Mouse (Mus musculus) adrenal gland, adult 18-20 months (tissue): ENCODE measurements around the gene Prpf19. TPM values are rescaled to one million over a fixed set of nuclear protein-coding genes. Genes with fewer than 3 reads are reported as not detected.

Experiments used
- DNase-seq, 2 experiments: peaks; one replicate each; pipeline ENCODE4 v3.0.0; 2021 to 2022; ENCODE audit warnings: low spot score in 2 of 2
- long read RNA-seq, 2 experiments: library from polyadenylated mRNA; stranded (forward); transcript quantifications; one replicate each; pipeline ENCODE4 v2.0.0; 2021
- total RNA-seq, 2 experiments: library from RNA; stranded (reverse); gene quantifications; 1 replicate in 1 of 2; 2 replicates in 1 of 2; pipeline ENCODE4 v1.2.3; 2021

The Prpf19 gene
- total RNA-seq = 100 to 1,000 TPM; 120 to 168 TPM
- long read RNA-seq, experiment 1, transcript Prpf19-201 (16 exons, 2,134 nt) = major isoform, 11 of 13 reads
- long read RNA-seq, experiment 1, partial matches to known transcripts = 0 of 13 reads
- long read RNA-seq, experiment 1, other reads (novel, unspliced or antisense) = 2 of 13 reads
- long read RNA-seq, experiment 2, full-length matches to known transcripts = 20 of 33 reads
- long read RNA-seq, experiment 2, partial matches to known transcripts = 12 of 33 reads
- long read RNA-seq, experiment 2, other reads (novel, unspliced or antisense) = 1 of 33 reads

DNA sequence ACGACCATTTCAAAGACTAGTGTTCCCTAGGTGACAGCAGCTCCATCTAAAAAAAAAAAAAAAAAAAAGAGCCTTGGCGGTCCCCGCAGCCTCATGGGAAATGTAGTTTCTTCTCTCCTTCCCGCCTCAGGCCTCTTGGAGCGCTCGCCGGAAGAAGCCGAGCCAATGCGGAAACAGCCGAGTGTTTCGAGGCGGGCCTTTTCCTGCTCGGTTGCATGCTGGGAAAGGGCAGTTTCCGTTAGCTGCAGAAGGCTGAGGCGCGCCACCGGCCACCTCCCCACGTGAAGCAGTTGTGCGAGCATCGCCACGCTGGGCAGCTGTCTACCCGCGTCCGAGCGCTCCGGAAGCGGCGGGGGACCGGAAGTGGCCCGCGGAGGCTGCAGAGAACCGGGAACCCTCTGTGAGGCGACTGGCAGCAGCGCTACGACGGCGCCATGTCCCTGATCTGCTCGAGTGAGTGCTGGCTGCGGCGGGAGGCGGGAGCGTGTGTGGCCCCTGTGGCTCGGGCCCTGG is at the start of gene Prpf19:
Gene Prpf19 (plus strand): TSS at position 216 of the 513 bp plus-strand sequence.
- peak; percentile 92 for DNase-seq

DNA sequence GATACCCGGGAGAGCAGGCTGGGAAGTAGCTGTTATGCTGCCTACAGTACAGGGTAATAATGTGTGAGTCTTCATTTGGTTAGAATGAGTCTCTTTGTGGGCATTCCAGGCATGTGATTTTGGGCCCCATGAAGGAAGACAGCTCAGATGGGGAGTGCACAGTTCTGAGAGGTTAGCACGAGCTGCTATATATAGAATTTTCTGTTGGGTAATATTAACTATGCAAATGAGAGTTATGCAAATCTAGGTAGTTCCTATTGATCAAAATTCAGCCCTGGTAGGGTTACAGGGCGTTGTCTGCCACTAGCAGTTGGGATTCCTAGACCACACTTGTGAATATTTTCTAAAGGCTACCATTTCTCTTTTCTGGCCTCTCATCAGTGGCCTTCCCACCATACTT is 49.6 kb upstream of the Prpf19 start:
- DNase-seq = no peak

DNA sequence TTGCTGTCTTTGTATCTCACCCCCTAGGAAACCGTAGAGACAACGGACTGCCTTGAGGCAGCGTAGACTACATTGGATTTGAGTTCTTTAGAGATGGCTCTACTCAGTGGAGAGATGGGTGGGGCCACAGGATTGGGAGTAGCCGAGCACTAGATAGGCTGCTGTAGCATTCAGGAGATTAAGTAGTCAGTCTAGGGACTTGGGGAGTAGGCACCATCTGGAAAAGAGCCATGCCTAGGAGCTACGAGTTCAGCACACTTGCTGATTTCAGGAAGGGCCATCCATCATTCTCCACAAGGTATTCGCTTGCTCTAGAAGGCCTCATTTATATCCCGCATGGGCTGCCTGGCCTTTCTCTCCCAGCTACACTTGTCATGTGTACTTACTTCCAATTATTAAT is 48.9 kb upstream of the Prpf19 start:
- no peak for DNase-seq

DNA sequence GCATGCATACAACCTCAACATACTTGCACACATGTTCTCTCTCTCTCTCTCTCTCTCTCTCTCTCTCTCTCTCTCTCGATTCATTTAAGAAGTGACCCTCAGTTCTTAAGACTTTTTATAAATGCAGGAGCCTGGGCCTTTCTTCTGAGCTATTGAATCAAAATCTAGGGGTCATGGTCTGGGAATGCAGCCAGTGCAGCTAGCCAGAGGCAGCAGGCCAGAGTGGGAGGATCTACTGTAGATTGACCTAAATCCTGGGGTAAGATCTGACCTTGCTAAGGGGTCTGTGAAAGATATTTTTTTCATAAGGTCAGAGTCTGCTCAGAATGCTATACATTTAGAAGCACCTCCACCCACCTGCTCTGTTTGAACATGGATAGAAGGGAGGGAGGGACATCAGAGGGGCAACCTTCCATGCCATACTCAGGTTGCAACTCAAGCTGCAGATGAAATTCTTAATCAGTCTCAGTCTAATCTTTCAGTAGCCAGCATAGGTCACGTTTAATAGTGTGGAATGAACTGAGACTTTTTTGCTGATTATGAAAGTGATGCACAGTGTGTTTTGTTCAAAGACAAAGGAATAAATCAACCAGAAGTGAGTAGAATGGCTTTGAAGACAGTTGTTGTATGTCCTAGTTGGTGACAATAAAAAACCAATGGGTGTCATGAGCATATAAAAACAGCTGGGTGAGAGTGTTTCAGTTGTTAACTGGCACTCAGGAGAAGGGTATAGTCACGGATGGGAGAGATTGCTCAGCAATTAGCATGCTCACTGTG is 47.5 kb upstream of the Prpf19 start:
- DNase-seq = no peak

DNA sequence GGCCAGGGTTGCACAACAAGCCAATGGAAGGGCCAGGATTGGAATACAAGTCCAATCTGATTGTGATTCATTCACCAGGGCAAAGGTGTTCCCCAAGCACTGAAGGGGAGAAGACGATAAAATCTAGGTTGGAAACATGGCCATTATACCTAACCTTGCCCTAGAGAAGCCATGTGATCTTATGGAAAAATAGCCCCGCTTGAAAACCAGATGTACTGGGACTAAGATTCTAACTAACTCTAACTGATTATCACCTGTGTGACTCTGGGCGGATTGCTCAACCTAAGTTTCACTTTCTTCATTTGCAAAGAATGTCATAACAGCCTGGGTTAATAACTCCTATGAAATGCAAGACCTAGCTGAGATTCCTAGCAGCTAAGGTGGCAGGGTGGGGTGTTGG is 39.6 kb upstream of the Prpf19 start:
- DNase-seq = no peak

DNA sequence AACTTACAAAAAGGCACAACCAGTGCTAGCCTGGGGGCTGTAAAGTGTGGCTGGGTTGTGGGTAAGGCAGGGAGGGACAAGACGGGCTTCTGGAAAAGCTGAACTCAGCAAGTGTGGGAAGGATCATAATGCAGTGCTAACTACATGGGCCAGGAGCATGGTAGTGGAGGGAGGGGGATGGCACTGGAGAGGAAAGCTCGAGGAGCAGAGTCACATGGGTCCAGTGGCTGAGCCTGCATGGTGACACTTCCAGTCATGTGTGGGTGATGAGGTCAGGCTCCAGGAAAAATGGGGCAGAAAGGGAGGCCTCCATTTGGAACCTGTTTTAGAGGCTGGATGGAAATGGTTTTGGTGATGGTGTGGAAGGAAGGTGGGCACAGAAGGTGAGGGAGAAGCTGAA is 38.5 kb upstream of the Prpf19 start:
- DNase-seq = no peak

DNA sequence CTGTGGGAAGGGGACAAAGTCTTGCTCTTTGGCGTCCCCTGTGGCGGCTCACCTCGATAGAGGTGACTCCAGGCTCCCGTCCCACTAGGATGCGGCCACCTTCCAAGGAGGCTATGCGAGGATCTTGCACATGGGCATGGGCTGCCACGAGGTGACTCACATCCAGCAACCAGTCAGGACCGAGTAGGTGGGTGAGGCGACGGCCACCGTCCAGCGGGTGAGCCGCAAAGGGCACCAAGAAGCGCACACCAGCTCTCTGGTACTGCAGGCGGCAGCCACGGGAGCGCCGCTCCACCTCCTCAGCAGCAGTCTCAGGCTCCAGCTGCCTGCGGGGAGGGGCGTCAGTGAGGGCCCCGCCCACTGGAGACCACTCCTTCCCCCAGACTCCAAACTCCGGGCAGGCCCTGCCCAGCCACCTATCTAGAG is 34.9 kb upstream of the Prpf19 start:
- no peak for DNase-seq

DNA sequence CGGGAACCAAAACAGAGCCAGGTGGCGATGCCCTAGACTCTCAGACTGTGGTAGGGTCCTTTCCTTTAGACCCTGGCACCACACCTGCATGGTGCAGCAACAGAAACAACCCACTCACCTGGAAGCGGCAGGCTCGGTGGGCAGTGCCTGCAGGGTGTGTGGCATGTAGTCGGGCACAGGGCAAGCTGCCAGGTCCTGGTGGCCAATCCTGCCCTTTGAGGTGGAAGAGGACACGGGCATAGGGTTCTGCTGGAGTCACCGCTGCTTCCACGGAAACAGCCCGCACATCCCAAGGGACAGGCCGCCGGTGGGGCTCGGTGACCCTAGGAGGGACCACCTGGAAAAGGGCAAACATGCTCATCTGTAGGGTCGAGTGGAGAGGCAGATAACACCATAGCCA is 28.7 kb upstream of the Prpf19 start:
- DNase-seq = no peak

DNA sequence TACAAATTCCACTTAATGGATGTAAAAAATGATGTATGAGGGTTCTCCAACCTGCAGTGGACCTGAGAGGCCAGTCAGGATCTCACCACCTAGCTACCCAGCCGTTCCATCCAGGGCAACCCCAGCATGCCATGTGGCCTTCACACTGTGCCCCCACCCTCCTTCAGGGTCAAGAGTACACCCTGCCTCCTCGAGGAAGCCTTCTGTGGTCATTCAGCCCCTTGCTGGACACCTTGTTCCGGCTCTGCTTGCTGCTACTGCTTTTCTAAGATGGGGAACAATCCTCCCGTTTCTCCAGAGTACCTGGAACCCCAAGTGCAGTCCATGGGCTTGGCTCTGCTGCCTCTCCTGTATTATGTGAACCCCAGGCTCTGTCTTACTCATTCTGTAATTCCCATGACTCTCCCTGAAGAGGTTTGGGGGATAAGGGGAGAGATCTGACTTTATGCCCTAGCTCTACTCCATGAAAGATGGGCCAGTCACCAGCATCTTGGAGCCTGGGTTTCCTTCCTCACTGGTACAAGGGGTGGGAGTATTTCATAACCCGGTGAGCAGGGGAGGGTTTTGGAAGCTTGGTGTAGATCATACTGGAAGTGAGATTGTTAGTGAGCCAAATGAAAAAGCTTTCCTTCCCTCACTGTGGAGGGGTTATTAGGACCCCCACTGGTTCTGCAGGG is 26.9 kb upstream of the Prpf19 start:
- DNase-seq = no peak

DNA sequence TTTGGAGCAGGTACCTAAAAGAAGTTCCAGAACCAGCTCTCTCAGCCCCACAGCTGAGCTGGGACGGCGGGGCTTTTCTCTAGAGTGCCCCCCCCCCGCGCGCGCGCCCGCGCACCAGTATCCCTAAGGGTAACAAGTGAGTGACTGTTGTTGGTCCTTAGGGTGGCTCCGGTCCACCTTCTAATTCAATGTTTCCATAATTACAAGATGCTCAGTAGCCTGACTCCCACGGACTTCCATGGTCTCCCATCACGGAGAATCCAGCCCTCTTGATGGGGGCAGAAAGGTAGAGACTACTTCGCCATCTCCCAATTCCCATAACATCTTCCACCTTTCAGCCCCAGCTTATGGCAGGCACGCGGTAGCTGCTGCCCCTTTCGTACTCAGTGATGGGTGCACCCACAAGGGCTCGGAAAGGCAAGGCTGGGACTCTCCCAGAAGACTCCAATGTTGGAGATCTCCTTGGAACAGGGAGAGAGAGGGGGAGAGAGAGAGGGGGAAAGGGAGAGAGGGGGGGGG is 26.3 kb upstream of the Prpf19 start:
- no peak for DNase-seq

DNA sequence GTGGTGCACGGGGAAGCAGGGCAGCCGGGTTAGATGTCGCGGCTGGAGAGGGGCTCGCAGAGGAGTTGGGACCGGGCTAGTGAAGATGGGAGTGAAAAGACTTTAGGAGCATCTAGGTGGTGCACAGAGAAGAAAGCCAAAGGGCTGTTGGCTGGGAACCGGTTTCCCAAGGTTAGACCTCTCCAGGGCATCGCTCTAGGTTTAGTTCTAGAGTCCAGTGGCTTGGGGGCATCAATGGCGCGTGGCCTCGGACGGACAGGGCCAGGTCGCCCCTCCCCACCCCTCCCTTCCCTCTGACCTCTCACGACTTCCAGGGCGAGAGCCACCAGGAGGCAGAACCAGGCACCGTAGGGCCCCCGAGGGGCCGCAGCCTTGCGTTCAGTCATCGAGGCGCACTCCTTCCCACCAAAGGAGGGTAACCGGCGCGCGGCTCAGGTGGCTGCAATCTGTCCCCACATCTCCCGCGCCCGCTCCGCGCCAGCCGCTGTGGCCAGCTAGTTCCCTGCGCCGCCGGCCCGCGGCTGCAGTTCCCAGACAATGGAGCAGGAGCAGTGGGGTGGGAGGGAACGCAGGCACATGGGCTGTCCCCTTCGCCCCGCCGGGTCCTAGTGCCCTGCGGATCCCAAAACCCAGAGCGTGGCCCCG is 25.7 kb upstream of the Prpf19 start:
- DNase-seq = peak; percentile 71 to 75

DNA sequence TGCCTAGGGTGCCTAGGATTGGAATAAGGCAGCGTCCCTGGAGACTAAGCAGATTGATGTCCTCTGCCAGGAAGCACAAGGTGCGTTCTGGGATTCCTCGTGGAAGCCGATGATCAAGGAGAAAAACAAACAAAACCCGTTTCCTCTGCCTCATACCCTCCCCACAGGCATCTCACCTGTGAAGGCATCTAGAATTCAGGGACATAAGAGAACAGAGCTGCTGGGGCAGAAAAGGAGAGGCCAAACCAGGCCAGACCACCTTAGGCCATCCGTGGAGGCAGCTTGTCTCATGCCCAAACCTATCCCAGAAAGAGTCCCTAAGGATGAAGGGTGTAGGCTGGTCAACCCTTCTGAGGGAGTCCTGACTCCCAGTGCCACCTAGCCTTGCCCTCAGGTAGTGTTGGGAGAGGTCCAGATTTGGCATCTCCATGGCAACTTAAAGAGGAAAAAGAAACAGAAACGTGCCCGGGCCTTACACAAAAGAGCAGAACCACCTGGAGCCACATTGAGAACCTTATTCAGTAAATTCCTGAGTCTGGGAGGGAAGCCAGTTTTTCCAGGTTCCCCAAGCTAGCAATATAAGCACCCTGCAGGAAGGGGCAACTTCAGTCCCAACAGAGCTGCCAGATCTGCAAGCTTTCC is 25.0 kb upstream of the Prpf19 start, which contains the start of gene Tmem132a:
Gene Tmem132a (minus strand): TSS at position 55 of the 642 bp plus-strand sequence.
- no peak for DNase-seq

DNA sequence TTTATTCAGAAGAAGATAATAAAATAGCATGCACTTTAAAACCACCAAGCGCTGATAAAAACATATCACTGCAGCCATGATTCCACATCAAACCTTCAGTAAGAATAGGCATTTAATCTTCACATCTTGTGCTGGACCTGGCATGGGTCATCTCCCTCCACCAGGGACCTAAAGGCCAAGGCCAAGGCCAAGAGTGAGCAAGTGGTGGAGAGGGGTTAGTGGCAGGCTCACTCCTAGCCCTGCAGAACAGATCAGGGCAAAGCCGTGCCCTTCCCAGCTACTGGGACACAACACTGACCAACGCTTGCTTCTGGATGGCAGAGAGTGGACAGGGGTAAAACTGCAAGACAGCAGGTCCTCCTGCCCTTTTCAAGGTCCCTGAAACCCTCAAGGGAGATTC is 24.4 kb upstream of the Prpf19 start:
- peak in 1 of 2 experiments; percentile 35 for DNase-seq

DNA sequence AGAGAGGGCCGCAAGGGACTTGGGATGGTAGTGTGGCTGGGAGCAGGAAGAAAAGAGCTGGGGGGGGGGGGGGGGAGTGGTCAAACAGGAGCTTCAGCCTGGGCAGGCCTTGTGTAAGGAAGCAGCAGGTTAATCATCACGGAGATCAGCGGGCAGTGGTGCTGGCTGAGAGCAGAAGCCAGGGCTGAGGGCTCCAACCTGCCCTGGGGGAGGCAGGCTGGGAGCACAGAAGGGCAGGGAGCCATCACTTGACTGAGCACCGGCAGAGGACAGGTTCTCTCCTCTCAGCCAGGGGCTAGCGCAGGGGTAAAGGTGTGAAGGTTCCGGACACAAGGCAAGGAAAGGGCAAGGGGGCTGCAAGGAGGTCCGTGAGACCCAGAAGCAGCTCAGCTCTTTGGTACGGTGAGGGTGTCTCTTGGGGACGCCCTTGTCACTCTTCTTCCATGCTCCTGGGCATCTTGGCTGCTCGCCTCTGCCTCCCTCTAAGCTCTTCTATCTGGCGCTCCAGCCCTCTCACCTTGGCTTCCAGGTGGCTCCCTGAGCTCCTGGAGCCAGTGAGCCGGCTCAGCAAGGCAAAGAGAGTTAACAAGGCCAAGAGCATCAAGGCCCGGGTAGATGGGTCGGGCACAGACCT is 23.6 kb upstream of the Prpf19 start:
- no peak for DNase-seq

DNA sequence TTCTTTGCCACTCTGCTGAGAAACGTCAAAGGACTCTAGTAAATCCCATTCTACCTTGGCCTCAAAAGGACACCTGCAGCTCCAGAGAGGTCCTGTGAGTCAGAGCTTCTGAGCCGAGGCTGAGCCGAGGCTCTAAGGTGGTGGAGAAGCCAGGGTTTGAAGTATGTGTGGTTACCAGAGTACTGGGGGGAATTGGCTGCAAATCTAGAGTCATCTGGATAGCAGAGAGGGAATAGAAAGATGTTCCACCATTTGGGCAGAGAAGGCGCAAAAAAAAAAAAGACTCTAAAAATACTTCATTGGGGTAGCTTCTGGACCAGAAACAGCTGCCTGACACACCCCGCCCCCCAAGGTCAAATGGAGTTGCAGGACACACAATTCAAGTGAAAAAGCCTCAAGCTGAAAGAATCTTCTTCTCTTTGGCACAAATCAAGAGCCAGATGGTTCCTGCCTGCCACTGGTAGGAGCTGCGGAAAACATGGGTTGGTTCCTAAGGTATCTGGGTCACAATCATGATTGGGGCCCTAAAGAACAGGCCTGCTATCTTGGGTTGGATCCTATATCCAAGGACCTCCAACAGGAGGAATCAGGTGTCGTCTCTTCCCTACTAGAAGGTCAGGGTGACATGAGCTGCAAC is 16.7 kb upstream of the Prpf19 start:
- DNase-seq = no peak

DNA sequence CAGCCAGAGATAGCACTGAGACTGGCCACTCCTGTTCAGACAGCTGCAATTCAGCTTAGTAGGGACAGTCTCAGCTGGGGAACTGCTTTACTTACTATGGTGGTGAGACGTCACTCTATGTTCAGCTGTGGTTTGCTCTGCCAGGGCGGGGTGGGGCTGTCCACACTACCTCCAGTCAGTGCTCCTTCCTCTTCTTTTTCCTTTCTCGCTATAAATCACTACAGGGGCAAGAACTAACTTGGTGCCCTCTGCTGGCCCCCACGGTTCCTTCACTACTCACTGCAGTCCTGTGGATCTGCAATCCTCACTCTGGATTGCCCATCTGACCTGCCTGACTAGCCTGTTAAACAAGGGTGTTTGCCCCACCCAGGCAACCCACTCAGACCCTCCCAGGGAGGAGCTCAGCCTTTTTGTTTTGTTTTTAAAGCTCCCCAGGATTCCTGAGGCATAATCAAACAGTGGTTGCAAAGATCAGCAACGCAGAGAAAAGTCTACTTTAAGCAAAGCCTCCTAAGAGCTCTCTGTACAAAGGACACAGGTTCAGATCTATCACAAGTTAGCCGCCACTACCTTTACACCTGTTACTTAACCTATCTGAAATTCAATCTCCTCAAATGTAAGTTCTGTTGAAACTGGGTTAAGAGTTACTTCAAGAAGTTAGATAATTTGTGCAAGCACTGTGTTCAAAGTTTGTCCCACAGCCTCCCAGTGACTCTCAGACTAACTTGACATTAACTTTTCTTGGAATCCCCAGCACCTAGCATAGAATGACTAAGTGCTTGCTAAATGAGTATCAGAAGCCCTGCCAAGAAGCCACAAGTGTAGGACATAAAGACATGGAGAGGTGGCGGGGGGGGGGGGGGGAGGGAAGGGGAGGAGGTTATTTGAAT is 14.7 kb upstream of the Prpf19 start:
- DNase-seq = no peak

DNA sequence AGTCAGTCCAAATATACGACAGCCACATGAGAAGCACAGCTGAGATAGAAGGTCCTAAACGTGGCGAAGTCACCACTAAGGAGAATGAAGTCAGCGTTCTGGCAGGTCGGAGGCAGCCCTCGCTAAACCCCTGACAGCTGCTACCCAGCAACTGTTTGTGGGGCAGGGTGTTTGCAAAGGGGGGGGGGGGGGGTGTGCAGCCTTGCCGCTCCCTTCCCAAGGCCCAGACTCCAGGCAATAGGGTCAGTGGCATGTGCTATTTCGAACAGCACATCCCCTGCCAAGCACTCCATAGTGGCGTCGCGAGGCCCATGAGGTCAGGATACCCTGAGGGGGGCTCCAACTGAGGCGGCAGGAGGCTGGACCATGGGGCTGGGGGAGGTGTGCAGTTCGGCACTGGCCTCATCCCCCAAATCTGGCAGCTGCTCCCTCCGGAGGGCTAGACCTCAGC is 14.0 kb upstream of the Prpf19 start:
- DNase-seq = peak in 1 of 2 experiments; percentile 31

DNA sequence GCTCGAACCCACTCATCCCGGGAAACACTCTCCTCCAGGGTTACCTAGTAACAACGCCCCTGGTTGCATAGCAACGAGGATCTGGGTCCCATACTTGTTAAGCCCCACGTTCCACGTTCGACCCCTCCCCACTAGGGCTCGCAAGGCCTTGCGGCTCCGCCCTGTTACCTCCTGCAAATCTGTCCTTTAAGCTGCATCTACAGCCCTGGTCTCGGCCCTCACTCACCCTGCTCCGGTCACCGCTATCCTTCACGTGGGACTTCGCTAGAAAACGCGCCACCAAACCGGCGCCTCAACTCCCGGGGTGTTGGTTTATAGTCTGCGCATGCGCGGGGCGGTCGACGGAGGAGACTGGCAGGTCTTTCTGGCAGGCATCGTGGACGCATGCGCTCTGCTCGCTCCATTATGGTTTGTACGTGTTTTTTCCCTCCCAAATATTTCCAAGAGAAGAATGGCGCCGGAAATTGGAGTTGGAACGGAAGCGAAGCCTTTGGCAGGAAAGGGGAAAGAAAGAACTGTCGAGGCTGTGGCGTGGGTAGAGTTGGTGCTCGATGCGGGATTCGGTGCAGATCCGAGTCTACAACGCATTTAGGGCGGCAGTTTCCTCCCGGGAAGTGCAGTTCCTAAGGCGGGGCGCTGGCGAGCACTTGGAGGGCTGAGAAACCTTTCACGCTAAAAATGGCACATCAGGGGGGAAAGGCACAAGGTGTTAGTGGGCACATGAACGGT is 13.4 kb upstream of the Prpf19 start, which contains the start of gene Tmem109:
Gene Tmem109 (minus strand): TSS at position 576 of the 729 bp plus-strand sequence.
- peak; percentile 86 to 88 for DNase-seq
